Mouse (Mus musculus) adrenal gland (tissue): Measurements from ENCODE around the gene Gm11541.

Experiments used
- intact Hi-C: fragments of 180-260 bp; cut with DNase I; formaldehyde crosslinking; loops from one replicate; pipeline ENCODE4 v1.15.1; 2025
- long read RNA-seq, 2 experiments: library from polyadenylated mRNA; unstranded; transcript quantifications; one replicate each; pipeline ENCODE4 v2.0.0; 2020; ENCODE audit warnings: borderline replicate concordance in 1 of 2; ENCODE audit not compliant: insufficient replicate concordance in 1 of 2

Gm11541 gene
- long read RNA-seq, experiment 1 = 0 reads
- long read RNA-seq, experiment 2 = 0 reads

DNA sequence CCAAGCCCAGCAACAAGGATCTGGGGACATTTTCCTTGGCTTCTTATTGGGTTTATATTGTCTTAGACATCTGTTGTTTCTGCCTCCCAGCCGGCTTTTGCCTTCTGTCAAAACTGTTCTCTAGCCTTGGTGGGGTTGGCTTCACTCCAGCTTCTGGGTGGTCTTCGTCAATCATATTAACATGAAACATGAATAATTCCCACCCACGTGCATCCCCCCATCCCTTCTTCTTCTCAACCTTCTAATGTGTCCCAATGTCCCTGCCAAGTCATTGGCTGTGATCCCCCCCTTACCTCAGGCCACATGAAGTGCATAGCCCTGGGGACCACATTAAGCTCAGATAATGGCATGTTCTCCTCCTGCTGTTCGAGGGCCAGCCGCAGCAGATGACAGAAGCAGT lies at the start of gene Gm11541:
Gm11541 (minus strand) TSS at position 28 of the 400 bp plus-strand sequence.
- intact Hi-C loops = no loop called here

DNA sequence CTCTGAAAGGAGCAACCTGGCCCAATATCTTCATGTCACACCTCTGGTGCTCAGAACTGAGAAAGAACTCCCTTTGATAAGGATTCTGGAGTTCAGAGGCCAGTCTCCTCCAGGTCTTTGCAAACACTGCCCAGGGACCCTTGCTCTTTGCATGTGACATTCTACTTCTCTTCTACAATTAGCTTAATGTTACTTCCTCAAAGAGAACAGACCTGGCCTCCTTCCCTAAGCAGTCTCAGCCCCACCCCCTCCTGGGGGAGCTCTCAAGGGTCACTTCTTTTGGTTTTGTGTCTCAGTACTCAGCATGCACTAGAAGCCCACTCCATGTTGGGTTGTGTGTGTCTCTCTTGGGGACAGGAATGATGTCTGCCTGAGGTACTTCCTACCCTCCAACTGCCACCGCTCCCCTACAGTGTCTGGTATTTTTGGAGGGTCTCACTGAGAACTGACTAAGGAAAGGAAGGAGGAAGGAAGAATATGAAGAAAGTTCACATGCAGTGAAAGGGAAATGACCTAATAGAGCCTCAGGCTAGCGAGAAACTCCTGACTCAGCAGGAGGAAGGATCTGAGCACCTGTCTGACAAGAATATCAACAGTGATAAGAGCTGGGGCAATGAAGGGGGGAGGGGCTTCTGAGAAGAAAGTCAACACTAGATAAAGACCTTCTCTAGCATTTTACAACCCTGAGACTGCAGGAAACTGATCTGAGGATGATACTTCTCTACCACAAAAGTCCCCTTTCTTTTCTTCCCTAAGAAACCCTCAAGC lies 48.8 kb upstream of the Gm11541 start:
- intact Hi-C loops = no loop called here

DNA sequence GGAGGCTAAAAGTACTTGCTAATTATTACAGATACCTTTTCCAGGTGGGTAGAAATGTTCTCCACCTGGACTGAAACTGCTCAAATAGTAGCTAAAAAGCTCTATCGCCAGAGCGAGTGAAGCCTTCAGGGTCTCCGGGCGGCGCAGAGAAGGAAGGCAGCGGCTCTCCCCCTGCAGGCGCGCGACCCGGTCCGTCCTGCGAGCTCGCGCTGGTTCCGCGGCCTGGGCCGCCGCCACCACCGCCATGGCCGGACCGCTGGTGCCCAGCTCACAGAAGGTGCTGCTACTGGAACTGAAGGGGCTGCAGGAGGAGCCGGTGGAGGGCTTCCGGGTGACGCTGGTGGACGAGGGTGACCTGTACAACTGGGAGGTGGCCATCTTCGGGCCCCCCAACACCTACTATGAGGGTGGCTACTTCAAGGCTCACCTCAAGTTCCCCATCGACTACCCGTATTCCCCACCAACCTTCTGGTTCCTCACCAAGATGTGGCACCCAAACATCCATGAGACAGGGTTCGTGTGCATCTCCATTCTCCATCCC lies 37.5 kb upstream of the Gm11541 start, which contains the start of gene Cdc34b:
Cdc34b (plus strand) TSS at position 51 of the 541 bp plus-strand sequence.
- intact Hi-C loops = no loop called here

DNA sequence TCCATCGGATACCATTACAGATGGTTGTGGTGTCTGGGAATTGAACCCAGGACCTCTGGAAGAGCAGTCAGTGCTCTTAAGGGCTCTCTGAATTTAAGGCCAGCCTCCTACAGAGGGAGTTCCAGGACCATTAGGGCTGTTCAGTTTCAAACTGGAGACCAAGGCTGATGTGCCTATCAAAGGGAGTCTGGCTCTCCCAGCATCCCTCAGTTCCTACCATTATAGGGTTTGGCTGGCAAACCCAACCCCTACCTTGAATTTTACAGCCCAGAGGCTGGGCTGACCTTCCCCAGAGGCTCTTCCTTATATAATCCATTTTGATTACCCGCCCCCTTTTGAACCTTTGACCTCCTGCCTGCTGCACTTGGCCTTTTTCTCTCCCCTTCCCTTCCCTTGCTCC lies 31.4 kb upstream of the Gm11541 start:
- intact Hi-C loops = loop anchor here (10.0 kb wide), 1 partner anchor 199 kb away; the partner anchor contains the start of gene Col1a1

DNA sequence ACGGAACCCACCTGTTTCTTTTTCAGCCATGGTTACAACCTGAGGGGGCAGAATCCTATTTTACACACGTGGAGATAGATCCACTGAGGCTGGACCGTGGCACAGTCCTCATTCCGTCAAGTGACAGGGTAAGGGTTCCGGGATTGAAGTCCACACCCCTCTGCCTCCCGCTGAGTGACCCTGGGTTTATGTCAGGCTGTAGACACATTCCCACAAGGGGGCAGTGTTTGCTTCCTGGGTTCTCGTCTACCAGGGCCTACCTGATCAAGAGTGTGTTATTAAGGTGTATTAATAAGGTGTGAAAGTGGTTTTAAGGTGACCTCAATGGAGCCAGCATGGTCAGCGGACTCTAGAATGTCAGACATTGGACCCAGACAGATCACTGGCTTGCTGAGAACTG lies 28.5 kb upstream of the Gm11541 start:
- intact Hi-C loops = loop anchor here (10.0 kb wide), 1 partner anchor 202 kb away; the partner anchor contains the start of gene Col1a1

DNA sequence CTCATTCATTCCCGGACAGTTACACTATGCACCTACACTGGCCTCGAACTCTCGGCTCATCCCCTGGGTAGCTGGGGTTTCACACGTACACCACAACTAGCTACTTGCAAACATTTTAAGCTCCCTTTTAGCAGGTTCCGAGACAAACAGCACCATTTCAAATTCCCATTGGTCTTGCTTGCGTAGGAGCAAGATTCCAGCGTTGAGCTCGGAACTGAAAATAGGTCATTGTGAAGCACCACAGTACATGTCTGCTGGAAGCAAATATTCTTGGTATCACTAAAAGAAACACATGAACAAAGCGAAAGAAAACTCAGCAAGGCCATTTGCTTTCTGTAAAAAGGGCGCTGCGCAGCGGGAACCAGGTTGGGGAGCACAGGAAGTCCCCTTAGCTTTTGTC lies 26.9 kb upstream of the Gm11541 start:
- intact Hi-C loops = loop anchor here (2.0 to 10.0 kb wide), 2 partner anchors 54 to 204 kb away; partner anchors contain the start of gene Col1a1

DNA sequence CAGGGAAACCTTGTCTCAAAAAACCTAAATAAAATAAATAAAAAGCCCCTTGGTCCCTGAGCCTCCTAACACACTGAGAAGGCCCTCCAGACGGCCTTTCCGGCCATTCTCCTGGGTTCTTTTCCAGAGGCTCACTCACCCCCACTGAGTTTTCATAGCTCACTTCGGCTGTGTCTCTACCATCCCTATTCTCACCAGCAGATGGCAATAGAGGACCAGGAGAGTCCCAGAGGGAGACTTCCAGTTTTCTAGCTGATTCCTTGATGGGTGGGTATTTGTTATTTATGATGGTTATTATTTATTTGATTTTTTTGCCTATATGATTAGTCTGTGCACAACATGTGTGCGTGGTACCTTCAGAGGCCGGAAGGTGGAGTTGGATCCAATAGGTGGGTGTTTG lies 26.0 kb upstream of the Gm11541 start:
- intact Hi-C loops = loop anchor here (2.0 to 10.0 kb wide), 2 partner anchors 55 to 205 kb away; partner anchors contain the start of gene Col1a1

DNA sequence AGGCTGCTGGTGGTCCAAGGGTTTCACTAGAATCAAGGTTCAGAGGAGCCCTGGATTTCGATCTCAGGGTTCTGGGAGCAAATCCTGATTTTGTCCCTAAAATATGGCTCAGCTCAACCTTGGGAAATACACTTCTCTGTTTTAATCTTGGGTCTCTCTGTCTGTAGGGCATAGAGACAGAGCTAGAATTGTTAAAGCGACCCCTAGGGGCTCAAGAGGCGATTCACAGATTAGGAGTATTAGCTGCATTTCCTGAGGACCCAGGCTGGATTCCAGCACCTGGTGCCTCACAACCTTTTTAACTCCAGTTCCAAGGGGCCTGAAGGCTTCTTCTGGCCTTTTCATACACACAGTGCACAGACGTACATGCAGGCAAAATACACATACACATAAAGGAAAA lies 25.3 kb upstream of the Gm11541 start:
- intact Hi-C loops = no loop called here

DNA sequence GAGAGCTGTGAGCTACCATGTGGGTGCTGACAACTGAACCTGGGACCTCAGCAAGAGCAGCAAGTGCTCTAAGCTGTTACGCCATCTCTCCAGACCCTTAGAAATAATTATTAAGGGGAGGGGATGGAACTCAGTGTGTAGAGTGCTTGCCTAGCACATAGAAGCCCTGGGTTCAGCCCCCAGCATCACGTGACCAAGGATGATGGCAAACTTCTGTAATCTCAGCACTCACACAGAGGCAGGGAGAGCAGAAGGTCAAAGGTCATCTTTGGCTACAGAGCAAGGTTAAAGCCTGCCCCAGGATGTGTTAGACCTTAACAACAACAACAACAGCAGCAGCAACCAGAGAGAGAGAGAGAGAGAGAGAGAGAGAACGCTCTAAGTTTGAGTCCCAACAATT lies 24.2 kb upstream of the Gm11541 start:
- intact Hi-C loops = no loop called here

DNA sequence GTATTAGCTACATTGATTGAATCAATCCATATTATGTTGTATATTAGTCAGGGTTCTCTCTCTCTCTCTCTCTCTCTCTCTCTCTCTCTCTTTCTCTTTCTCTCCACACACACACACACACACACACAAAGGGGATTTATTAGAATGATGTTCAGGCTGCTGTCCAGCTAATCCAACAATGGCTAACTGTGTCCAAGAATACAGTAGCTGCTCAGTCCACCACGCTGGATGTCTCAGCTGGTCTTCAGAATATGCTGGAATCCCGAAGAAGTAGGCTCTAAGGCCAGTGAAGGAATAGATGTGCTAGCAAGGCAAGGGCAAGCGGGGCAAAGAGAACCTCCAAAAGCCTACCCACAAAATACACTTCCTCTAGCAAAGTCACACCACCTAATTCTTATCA lies 23.0 kb upstream of the Gm11541 start:
- intact Hi-C loops = no loop called here

DNA sequence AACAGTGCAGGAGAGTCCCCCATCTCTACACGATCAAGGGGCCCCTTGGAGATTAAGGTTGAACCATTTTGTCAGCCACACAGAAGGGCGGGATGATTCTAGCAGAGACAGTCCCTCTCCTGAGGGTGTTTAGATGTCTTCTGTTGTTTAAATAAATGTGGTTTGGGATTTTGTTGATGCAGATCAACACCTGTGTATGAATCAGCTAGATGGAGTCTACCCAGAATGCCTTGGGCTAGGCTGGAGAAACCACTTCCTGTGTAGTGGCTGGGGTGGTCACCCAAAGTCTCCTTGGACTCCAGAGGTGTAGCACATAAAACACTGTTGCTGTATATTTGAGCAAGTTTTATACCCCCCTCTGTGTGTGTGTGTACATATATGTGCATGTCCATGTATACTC lies 14.9 kb upstream of the Gm11541 start:
- intact Hi-C loops = loop anchor here (10.0 kb wide), 1 partner anchor 94 kb away; the partner anchor contains the start of gene Lrrc59

DNA sequence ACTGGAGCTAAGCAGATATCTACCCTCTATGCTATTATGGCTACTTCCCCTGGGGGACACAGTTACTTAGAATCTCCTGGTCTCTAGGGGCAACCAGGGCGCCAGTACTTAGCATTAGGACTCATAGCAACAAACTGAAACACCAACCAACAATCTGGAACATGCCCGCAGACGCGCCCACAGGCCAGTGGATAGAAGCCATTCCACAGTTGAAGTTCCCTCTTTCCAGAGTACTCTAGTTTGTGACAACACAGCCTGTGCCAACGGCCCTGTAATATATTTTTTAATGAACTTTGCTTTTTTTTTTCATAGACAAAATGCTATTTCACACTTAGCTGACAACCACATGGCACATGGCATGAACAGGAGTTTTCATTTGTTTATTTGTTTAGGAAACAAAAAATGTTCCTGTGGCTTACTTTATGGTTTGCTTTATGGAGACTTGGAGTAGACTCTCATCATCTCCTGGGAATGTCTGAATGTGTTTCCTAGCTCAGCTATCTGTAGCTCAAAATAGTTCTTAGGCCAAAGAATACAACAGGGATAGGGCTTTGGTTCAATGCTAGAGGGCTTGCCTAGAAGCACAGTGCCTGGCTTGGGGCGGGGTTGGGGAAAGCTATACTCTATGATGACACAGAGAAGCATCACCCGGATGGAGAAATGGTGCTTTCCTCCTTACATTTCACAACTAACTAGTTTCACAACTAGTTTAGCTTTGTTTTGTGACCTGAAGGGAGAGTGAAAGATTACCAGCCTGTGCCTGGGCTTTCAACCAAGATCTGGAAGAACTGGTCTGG lies 14.0 kb upstream of the Gm11541 start:
- intact Hi-C loops = loop anchor here (10.0 kb wide), 1 partner anchor 94 kb away; the partner anchor contains the start of gene Lrrc59

DNA sequence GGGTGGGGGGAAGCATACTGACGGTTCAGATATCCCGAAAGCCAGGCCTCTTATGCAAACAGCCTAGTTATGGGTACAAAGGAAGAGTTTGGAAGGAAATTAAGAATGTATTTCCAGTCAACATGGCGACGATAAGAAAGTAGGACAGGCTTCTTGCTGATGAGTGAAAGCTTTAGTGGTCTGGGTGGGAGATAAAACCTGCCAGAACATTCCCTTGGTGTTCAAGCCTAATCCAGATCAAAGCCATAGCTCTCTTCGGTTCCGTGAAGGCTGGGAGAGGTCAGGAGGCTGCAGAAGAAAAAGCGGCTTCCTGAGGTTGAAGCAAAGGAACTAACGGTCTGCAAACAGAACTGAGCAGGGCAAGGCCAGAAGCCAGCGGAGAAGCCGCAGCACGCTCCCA lies 12.9 kb upstream of the Gm11541 start:
- intact Hi-C loops = loop anchor here (10.0 kb wide), 1 partner anchor 92 kb away; the partner anchor contains the start of gene Lrrc59

DNA sequence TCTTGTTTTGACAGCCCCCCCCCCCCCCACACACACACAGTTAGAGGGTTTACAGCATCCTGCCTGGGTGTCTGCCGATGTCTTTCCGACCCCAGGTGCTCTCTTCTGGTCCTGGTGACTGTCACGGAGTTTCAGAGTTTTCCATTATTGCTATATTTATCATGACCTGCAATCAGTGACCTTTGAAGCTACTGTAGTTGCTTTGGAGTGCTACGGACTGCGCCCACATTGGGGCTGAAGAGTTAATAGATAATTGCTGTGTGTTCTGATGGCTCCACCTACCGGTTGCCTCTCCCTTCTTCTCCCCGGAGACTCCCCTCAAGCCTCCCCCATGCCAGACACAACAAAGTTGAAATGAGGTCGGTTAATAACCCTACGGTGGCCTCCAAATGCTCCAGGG lies 12.5 kb upstream of the Gm11541 start:
- intact Hi-C loops = loop anchor here (10.0 kb wide), 1 partner anchor 92 kb away; the partner anchor contains the start of gene Lrrc59

DNA sequence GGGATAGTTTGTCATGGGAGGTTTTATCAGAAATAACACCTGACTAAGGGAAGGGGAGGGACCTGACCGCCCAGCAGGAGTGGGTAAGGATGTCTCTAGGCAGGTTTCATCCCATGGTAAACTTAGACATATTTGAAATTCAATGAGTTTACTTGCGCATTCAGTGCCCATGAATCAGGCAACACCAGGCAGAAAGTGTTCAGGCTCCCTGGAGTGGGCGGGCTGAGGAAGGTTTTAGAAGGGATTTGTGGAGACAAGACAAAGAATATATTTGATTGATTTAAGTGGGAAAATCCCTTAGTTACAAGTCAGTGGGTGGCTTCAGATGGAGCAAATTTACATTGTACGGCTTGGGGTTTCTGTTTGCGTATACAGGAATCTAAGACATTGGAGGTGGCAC lies 11.3 kb upstream of the Gm11541 start:
- intact Hi-C loops = loop anchor here (10.0 kb wide), 1 partner anchor 91 kb away; the partner anchor contains the start of gene Lrrc59

DNA sequence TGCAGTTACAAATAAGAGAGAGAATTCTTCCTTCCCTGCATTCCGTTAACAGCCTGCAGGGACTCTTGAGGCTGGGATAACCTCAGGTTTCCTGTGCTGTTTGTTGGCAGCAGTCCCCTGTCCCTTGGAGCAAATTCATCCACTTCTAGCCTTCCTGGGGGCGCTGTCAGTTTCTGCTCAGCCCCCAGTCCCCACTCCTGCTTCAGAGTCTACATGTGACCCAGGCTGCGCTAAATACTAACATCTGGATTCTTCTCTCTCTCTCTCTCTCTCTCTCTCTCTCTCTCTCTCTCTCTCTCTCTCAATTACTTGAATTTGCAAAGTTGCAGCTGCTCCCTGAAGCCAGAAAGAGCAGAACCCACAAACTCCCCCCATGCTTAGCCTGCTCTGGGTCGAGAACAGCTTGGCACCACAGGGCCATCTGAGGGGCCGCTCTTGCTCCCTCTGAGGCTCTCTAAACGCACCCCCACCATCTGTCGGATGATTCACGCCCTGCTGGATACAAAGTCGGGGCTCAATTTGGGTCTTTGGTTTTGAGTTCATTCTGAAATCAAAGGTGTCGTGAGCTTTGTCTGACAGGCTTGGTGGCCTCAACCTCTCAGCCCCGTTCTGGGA lies 9.1 kb upstream of the Gm11541 start:
- intact Hi-C loops = loop anchor here (10.0 kb wide), 1 partner anchor 89 kb away; the partner anchor contains the start of gene Lrrc59

DNA sequence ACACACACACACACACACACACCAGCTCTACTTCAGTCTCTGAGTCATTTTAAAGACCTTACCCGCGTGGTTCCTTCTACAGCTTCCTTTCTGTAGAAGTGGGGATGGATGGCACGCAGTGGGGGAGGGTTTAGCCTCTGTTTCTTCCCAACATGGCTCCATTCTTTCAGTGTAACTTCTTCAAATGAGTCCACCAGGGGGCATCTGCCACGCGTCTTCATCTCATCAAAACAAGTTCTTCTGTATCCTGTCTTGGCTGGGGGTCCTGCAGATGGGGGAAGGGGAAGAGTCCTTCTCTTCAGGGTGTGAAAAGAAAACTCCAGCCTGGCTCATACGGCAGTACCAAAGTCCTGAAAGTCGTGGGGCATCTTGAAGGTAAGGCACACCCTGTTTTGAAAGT lies 279 bp downstream of the Gm11541 start:
- intact Hi-C loops = no loop called here

DNA sequence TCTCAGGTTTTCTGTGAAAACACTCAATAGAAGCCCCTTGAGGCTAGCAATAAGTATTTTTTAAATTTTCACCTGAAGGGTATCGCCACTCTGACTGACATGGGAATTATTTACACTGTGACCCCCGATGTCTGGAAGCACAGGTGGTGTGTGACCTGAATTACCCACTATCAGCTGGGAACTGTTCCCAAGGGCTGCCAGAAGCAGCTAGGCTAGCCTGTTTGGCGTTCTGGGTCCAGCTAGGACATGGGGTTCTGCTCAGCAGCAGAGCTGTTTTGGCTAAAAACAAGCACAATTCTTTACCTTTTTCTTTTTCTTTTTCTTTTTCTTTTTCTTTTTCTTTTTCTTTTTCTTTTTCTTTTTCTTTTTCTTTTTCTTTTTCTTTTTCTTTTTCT lies 2.1 kb downstream of the Gm11541 start:
- intact Hi-C loops = no loop called here

DNA sequence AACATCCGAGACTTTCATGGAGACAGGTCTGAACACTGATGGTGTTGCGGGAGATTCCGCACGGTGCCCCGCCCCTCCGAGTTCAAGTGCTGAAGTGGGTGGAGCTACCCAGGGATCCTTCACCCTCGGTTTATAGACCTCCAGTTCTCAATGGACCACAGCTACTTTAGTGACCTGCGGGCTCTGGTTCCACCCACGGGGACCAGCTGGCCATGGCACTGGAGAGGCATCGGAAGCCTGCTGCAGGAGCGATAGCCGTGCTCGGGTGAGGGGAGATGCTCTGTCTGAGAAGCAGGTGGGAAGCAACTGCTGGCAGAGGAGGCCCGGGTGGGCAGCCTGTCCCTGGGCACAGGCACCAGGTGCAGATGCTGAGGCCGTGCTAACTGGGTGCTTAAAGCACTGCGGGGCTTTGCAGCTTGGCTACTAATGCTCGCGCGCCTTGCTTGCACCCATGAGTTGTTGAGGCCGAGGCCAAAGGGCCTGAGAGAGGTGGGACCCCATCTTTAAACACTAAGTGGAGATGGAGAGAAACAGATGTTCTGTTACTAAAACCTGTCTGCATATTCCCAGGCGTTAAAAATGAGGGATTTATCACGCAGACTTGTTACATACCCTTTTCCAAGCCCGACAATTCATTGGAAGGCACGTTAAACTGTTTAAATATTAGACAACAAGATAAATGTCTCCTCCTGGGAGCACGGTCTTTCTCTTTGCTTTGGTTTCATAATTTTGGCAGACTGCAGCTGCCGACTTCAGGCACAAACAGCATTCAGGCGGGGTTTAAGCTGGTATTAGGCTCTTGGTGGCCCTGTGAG lies 2.7 kb downstream of the Gm11541 start:
- intact Hi-C loops = no loop called here

DNA sequence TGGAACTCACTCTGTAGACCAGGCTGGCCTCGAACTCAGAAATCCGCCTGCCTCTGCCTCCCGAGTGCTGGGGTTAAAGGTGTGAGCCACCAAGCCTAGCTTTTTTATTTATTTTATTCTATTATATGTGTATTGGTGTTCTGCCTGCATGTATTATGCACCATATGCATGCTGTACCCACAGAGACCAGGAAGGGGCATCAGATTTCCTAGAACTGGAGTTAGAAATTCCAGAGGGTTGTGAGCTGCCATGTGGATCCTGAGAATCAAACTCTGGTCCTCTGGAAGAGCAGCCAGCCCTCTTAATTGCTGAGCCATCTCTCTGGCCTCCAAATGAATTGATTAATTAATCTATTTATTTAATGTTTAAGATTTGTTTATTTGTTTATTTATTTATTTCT lies 4.9 kb downstream of the Gm11541 start:
- intact Hi-C loops = no loop called here
